Mouse (Mus musculus) liver, postnatal 0 days (tissue): ENCODE results near the gene Grxcr1.

Experiments
- CTCF ChIP-seq: sonication (generic); IDR thresholded peaks from 2 replicates; pipeline ENCODE4 v1.5.1; 2016; ENCODE audit warnings: antibody characterized with exemption, low read depth
- EP300 ChIP-seq: IDR thresholded peaks from 2 replicates; pipeline ENCODE4 v1.6.1; 2016; ENCODE audit warnings: antibody characterized with exemption, low read depth, mild to moderate bottlenecking

GRCm38 (mm10) chr5:68033345-68033744 is 1.7 kb downstream of the Grxcr1 start:
- no peak for TF ChIP-seq CTCF
- no peak for TF ChIP-seq EP300
